Mouse (Mus musculus): Measurements from ENCODE around the gene Zc3h12b.
"Not testable (repeated sequence)": the region's sequence is repeated elsewhere in the genome, so short reads cannot be mapped to it uniquely, and the experiment has no call there.

Gene Zc3h12b

DNA sequence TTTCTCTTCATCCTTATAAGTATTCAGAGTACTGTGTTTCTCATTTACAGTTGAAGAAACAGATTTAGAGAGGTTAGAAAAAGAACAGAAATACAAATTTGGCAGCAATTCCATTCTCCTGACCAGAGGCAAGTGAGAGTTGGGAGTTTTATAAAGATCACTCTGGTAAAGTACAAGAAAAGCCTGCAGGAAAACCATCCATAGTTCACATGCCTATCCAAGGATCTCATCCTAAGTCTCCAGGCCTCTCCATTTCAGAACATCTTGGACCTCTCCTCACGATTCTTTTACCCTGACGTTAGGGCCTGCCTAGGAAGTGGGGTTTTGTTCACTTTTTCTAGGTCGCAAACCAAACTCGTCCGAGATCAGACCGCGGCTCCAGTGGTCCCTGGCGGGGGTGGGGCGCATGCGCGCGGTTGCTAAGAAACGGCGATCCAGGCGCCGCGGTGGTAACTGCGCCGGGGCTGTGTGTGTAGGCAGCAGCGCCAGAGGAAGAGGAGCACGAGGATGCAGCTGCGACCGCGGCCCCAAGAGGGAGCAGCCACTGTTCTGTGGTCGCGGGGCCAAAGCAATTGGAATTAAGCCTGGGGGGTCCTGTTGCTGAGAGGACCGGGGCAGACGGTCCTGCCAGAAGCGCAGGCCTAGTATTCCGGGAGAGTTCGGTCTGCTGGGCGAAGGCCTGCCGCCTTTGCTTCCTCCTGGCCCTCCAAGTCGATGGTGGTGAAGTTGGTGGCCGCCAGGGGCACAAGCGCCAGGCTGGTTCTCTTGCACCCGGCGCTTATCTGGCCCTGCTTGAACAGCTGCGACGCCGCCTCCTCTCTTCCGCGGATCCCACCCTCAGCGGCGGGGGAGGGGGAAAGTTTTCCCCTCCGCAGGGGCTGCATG, at the start of gene Zc3h12b:
Gene Zc3h12b, plus strand, starts transcription at position 452 of the 885 bp plus-strand sequence.
- peak; percentile 38 for DNase-seq (ENCODE audit: low spot score)

DNA sequence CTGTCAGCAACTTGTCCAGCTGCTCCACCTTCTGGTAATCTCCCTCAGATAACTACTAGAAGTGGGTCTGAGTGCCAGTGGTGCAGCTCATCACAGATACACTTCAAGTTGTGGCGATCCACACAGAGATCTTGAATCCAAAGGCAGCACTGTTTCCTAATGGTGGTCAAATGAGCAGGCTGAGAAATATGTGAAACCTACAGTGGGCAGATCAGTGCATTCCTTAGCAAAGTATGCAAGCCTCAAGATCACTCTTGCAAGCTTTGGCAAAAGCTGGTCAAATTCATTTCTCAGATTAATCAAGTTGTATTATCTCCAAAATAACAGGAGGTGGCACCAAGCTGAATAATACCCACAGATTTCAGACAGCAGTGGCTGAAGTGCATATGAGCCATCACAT, 29.3 kb upstream of the Zc3h12b start:
- DNase-seq (ENCODE audit: low spot score): no peak

GRCm38 (mm10) chrX:95687119-95687518, 24.4 kb upstream of the Zc3h12b start:
- DNase-seq (ENCODE audit: low spot score): no peak

GRCm38 (mm10) chrX:95738253-95738652, 26.8 kb downstream of the Zc3h12b start:
- DNase-seq (ENCODE audit: low spot score): no peak

DNA sequence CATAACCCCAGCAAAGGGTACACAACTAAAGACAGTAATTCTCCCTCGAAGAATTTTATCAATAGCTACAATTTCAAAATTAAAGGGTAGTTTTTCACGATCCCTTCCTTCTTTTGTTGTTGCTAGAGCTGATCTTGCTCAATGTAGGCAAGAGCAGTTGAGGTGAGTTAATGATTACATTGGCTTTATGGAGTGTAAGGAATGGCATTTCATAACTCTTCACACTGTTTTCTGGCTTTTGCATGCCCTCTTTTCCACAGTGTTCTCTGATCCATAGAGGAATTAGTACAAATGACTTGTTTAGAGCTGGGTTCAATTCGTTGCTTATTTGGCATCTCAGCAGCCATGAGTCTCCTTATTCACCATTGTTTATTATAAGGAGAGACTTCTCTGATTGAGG, 84.4 kb downstream of the Zc3h12b start:
- no peak for DNase-seq (ENCODE audit: low spot score)

GRCm38 (mm10) chrX:95801790-95802189, 90.3 kb downstream of the Zc3h12b start:
- DNase-seq (ENCODE audit: low spot score): no peak

GRCm38 (mm10) chrX:95852806-95853205, 141.3 kb downstream of the Zc3h12b start:
- DNase-seq (ENCODE audit: low spot score): no peak

GRCm38 (mm10) chrX:95881111-95881510, 169.6 kb downstream of the Zc3h12b start:
- no peak for DNase-seq (ENCODE audit: low spot score)

DNA sequence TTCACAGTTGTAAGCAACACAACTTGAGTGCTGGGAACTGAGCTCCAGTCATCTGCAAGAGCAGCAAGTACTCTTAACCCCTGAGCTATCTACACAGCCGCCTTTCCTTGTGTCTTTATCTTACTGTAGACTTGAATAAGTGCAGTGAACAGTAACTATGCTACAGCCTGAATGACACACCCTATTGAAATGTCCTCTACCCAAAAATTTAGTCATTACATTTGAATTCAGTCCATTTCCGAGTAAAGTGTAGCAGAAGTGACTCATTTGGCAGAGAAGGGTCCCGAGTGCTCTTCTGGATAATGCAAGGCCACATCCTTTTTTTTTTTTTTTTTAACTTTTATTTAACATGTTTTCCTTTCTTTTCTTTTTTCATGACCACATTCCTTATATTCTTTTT, 191.2 kb downstream of the Zc3h12b start:
- no peak for DNase-seq (ENCODE audit: low spot score)

DNA sequence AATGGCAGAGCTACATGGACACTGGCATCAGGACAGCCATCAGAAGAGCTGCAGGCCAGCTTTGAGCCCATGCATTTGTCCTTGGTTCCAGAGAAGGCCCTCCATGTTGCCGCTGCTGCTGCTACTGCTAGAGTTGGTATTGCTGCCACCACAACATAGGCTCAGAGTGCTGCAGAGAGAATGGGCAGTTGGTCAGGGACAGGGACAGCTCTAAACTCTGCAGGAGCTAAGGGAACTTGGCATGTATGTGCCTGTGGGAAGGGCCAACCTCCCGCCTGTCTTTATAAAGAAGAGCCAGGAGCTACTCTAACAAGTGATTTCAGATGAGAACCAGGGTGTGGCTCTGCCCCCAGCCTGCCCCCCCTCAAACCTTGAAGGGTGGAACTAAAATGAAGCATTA, 224.0 kb downstream of the Zc3h12b start:
- DNase-seq (ENCODE audit: low spot score): no peak

- no peak for DNase-seq (ENCODE audit: low spot score)
Observed at GRCm38 (mm10) chrX:95945496-95945895, 234.0 kb downstream of the Zc3h12b start.

GRCm38 (mm10) chrX:95948135-95948534, 236.7 kb downstream of the Zc3h12b start:
- no peak for DNase-seq (ENCODE audit: low spot score)

DNA sequence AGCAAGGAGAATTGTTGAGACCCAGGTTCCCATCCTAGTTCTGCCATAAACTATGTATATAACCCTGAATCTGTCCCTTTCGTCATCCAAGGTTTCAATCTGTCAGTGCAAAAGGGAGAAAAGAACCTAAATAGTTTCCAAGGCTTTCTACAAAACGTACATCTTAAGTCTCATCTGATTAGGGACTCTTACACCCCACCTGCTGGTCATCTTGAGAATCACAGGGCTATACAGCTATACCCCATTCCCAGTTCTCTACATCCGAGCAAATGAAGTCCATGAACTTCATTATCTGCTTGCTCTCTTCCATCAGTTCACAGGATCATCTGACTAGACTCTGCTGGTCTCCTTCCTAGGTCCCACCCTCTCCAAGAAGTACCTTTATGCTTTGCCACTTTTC, 239.3 kb downstream of the Zc3h12b start:
- no peak for DNase-seq (ENCODE audit: low spot score)

DNA sequence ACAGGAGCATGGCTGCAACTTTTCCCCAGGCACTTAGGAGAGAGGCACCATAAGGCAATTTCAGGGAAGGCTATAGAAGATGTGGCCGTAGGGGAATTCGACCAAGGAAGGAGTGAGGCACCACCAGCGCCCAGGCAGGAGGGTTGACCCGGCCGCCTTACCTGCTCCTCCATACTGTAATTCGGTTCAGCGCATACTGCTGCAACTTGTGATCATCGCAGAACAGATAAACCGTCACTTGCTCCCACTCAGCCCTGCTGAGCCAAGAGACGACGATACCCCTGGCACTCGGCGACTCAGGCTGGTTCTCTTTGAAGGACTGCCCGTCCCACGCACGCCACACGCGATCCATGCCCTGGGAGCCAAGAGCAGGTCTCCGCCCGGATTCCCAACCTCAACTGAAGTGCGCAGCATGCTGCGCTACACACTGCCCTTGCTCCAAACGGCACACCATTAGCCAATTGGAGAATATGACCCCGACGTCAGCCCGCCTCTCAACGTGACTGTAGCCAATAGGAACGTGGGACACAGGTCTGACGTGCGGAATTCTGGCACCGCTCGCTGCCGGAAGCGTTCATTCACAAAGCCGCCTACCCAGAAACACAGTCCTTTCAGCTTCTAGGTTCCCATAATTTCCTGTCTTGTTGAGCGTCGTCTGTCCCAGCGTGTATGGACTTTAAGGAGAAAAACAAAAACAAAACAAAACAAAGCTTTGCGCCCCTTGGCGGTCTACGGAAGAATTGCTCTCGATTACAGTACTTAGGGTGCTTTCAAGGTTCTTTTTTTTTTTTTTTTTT, 245.2 kb downstream of the Zc3h12b start, which contains the start of gene Las1l:
Gene Las1l, minus strand, starts transcription at position 466 of the 797 bp plus-strand sequence.
- peak; percentile 76 for DNase-seq (ENCODE audit: low spot score)

GRCm38 (mm10) chrX:95957461-95957860, 246.0 kb downstream of the Zc3h12b start:
- not testable (repeated sequence) for DNase-seq (ENCODE audit: low spot score)

GRCm38 (mm10) chrX:95963366-95963765, 251.9 kb downstream of the Zc3h12b start:
- no peak for DNase-seq (ENCODE audit: low spot score)

GRCm38 (mm10) chrX:95965036-95965435, 253.6 kb downstream of the Zc3h12b start:
- DNase-seq (ENCODE audit: low spot score): no peak

DNA sequence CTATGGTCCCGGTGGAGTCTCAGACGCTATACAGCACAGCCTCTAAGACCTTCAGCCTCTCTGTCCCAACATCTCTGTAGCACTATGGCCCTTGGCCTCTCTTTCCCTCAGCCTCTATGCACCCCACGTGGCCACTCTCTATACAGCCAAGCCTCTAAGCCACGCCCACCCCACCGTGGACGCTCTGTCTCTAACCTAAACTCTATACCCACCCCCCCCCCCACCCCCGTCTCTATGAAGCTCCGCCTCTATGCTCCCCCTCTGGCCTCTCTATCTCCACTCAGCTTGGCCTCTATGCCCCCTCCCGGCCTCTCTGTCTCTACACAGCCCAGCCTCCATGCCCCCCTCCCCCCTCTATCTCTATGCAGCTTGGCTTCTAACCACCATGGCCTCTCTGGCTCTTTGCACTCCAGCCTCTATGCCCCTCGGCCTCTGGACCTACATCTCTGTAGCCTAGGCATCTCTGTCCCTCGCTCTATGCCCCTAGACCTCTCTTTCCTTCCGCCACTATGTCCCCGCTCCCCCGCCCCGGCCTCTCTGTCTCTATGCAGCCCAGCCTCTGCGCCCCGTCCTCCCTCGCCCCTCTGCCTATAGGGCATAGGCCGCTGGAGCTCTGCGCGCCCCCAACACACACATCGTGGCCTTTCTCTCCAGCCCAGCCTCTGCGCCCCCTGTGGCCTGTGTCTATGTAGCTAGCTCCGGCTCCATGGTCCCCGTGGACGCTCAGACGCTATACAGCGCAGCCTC, 256.5 kb downstream of the Zc3h12b start:
- peak; percentile 15 for DNase-seq (ENCODE audit: low spot score)

- peak; percentile 52 for DNase-seq (ENCODE audit: low spot score)
Observed at GRCm38 (mm10) chrX:95968594-95968965, 257.1 kb downstream of the Zc3h12b start.

DNA sequence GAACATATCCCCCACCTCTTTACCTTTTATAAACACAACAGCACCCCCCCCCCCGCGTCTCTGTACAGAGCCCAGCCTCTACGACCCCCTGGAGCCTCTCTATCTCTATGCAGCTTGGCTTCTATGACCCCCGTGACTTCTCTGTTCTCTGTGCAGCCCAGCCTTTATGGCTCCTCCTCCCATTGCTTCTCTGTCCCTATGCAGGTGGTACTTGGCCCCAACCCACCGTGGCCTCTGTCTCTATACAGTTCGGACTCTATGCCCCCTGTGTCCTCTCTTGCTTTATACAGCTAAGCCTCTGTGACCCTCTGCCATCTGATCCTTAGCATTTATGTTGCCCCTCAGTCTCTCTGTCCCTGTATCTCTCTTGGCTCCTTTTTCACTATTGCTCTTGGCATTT, 257.6 kb downstream of the Zc3h12b start:
- no peak for DNase-seq (ENCODE audit: low spot score)

DNA sequence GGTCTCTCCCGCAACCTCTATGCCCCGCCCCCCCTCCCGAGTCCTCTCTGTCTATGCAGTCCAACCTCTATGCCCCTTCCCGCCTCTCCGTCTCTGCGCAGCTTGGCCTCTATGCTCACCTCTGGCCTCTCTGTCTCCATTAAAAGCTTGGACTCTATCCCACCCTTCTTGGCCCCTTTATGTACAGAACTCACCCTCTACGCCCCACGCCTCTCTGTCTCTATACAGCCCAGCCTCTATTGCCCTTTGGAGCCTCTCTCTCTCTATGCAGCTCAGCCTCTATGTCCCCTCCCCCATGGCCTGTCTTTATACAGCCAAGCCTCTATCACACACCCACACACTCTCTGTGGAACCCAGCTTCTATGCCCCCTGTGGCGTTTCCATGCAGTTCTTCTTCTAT, 258.5 kb downstream of the Zc3h12b start:
- no peak for DNase-seq (ENCODE audit: low spot score)
